Mouse (Mus musculus): ENCODE data around the gene Ifng. TPM values are rescaled to one million over a fixed set of nuclear protein-coding genes. Genes with fewer than 3 reads are reported as not detected.

Gene Ifng
- 0.06 TPM in 1 of 2 replicates, not detected in the other for polyA plus RNA-seq (2012; rRNA removed)

DNA sequence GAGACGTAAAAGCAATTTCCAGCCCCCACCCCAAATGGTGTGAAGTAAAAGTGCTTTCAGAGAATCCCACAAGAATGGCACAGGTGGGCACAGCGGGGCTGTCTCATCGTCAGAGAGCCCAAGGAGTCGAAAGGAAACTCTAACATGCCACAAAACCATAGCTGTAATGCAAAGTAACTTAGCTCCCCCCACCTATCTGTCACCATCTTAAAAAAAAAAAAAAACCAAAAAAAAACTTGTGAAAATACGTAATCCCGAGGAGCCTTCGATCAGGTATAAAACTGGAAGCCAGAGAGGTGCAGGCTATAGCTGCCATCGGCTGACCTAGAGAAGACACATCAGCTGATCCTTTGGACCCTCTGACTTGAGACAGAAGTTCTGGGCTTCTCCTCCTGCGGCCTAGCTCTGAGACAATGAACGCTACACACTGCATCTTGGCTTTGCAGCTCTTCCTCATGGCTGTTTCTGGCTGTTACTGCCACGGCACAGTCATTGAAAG lies at the start of gene Ifng:
Ifng (plus strand) TSS at position 305 of the 499 bp plus-strand sequence.

Other genes with a start within 250 kb of the Ifng start
- 0.06 and 0.27 TPM in 2 replicates for gene Il22, start 236.1 kb upstream of the Ifng start, polyA plus RNA-seq (2012; rRNA removed)
- 0.06 and 0.09 TPM in 2 replicates for gene Gm32717, start 200.3 kb upstream of the Ifng start, polyA plus RNA-seq (2012; rRNA removed)
- 0.06 and 0.09 TPM in 2 replicates for gene Gm32802, start 182.4 kb upstream of the Ifng start, polyA plus RNA-seq (2012; rRNA removed)
- 0.71 TPM in 1 of 2 replicates, not detected in the other for gene Iltifb, start 146.0 kb upstream of the Ifng start, polyA plus RNA-seq (2012; rRNA removed)
- gene Gm9040, start 114.1 kb upstream of the Ifng start, polyA plus RNA-seq (2012; rRNA removed), result not detected in 2 replicates
- not detected in 2 replicates for gene Gm9044, start 108.6 kb upstream of the Ifng start, polyA plus RNA-seq (2012; rRNA removed)
- not detected in 2 replicates for gene Gm9045, start 103.2 kb upstream of the Ifng start, polyA plus RNA-seq (2012; rRNA removed)
- gene Gm9046, start 97.8 kb upstream of the Ifng start, polyA plus RNA-seq (2012; rRNA removed), result not detected in 2 replicates
- gene Gm9048, start 92.4 kb upstream of the Ifng start, polyA plus RNA-seq (2012; rRNA removed), result 0.03 TPM in 1 of 2 replicates, not detected in the other
- gene Gm9049, start 86.9 kb upstream of the Ifng start, polyA plus RNA-seq (2012; rRNA removed), result not detected in 2 replicates

Measured in central nervous system, embryonic 18 days (tissue).